Mouse (Mus musculus) lung, postnatal 0 days (tissue): ENCODE measurements at regions not wholly inside any gene's neighbourhood (a gene's known extent, or its start where the extent isn't known, plus 50 kb on each side); places are given as distances from the start of the nearest gene placed in this dataset.

ENCODE experiments used
- CTCF ChIP-seq: IDR thresholded peaks from 2 replicates; pipeline ENCODE4 v1.5.1; 2016; ENCODE audit warnings: antibody characterized with exemption, mild to moderate bottlenecking
- EP300 ChIP-seq: IDR thresholded peaks from 2 replicates; pipeline ENCODE4 v1.6.1; 2016; ENCODE audit warnings: antibody characterized with exemption, mild to moderate bottlenecking, control low read depth

- TF ChIP-seq CTCF (no peak), EP300 (no peak)
These were observed 50.8 kb upstream of the Ivns1abp start for GRCm38 (mm10) chr1:151293311-151294050.
